Mouse (Mus musculus) embryo, embryonic 11 days (tissue): ENCODE measurements at regions not wholly inside any gene's neighbourhood (a gene's known extent, or its start where the extent isn't known, plus 50 kb on each side); places are given as distances from the start of the nearest gene placed in this dataset.

Experiments used
- DNase-seq: peaks from one replicate; pipeline ENCODE4 v3.0.0-alpha.2; 2015

GRCm38 (mm10) chr2:173376926-173377325 lies 100.6 kb upstream of the Pmepa1 start:
- no peak for DNase-seq

- no peak for DNase-seq
Observed at GRCm38 (mm10) chr2:173377497-173378257, 101.3 kb upstream of the Pmepa1 start.

GRCm38 (mm10) chr2:173379736-173380135 lies 103.4 kb upstream of the Pmepa1 start:
- no peak for DNase-seq

- no peak for DNase-seq
Observed at GRCm38 (mm10) chr2:173380341-173380761, 104.0 kb upstream of the Pmepa1 start.

- peak; percentile 37 for DNase-seq
Observed at GRCm38 (mm10) chr2:173382176-173382813, 106.0 kb upstream of the Pmepa1 start.

GRCm38 (mm10) chr2:173384935-173385586 lies 108.7 kb upstream of the Pmepa1 start:
- no peak for DNase-seq

GRCm38 (mm10) chr2:173385722-173386141 lies 109.4 kb upstream of the Pmepa1 start:
- DNase-seq = no peak

- no peak for DNase-seq
Observed at GRCm38 (mm10) chr2:173388140-173388539, 111.8 kb upstream of the Pmepa1 start.

- DNase-seq = no peak
Observed at GRCm38 (mm10) chr2:173392557-173393323, 116.4 kb upstream of the Pmepa1 start.

- no peak for DNase-seq
Observed at GRCm38 (mm10) chr2:173393324-173393592, 116.9 kb upstream of the Pmepa1 start.

GRCm38 (mm10) chr2:173395526-173395925 lies 119.2 kb upstream of the Pmepa1 start:
- DNase-seq = no peak

GRCm38 (mm10) chr2:173397846-173398331 lies 121.6 kb upstream of the Pmepa1 start:
- DNase-seq = no peak

- no peak for DNase-seq
Observed at GRCm38 (mm10) chr2:173405629-173406028, 116.8 kb upstream of the 1700021F07Rik start.

GRCm38 (mm10) chr2:173406344-173407094 lies 115.9 kb upstream of the 1700021F07Rik start:
- DNase-seq = peak; percentile 73

GRCm38 (mm10) chr2:173407133-173407532 lies 115.3 kb upstream of the 1700021F07Rik start:
- no peak for DNase-seq

GRCm38 (mm10) chr2:173408681-173409081 lies 113.7 kb upstream of the 1700021F07Rik start:
- DNase-seq = no peak

- peak; percentile 57 for DNase-seq
Observed at GRCm38 (mm10) chr2:173409433-173409832, 113.0 kb upstream of the 1700021F07Rik start.

- DNase-seq = no peak
Observed at GRCm38 (mm10) chr2:173413906-173414656, 108.3 kb upstream of the 1700021F07Rik start.

GRCm38 (mm10) chr2:173415429-173415828 lies 107.0 kb upstream of the 1700021F07Rik start:
- DNase-seq = no peak

- DNase-seq = no peak
Observed at GRCm38 (mm10) chr2:173416921-173417320, 105.5 kb upstream of the 1700021F07Rik start.

GRCm38 (mm10) chr2:173418951-173419350 lies 103.4 kb upstream of the 1700021F07Rik start:
- DNase-seq = no peak
